9 mouse cellular contexts compared by ENCODE assay signal in genomic region chr9:108452911-108453310, GRCm38 (mm10). TPM values are rescaled to one million over a fixed set of nuclear protein-coding genes. Genes with fewer than 3 reads are reported as not detected.
DNase-seq lines count a peak whose midpoint lies in the region; ATAC-seq and TF ChIP-seq lines count a peak whose summit lies in the region.
"Had no signal": no experiment of that assay in that cellular context is flagged by ENCODE, and none has a peak within 500 bp of the region (broad histone marks: within the 10 kb centered on the region; RNA-seq: fewer than 3 reads in every experiment).

No protein-coding gene starts in this region.

- POLR2A ChIA-PET in Patski (lab: Charles Lee), result no interaction called here

- H3K36me3 ChIP-seq in heart, embryonic 11.5 days (ENCODE audit: control insufficient read depth, insufficient read depth, low read length), result peaks cover under 1% of the 10 kb centered on the region; the same call in 1 of the 2 replicates
- peaks cover 11% of the 10 kb centered on the region for H3K36me3 ChIP-seq in hindbrain, embryonic 14.5 days (replicated peaks; ENCODE audit: control insufficient read depth, insufficient read depth)
- H3K36me3 ChIP-seq in midbrain, embryonic 11.5 days (ENCODE audit: control insufficient read depth, insufficient read depth, low read length), result no peaks in the 10 kb centered on the region

- peak overlapping the region; percentile 60 for H3K4me3 ChIP-seq in heart, embryonic 11.5 days (ENCODE audit: low read depth, low read length)
- H3K4me3 ChIP-seq in hindbrain, embryonic 14.5 days (replicated peaks; ENCODE audit: low read length), result peak overlapping the region; percentile 48
- H3K4me3 ChIP-seq in midbrain, embryonic 11.5 days (ENCODE audit: low read depth, low read length), result peak overlapping the region; percentile 57; the same call in 1 of the 2 replicates

- no peaks in the 10 kb centered on the region for H3K9me3 ChIP-seq in heart, embryonic 11.5 days (replicated peaks; ENCODE audit: control insufficient read depth, low read length)
- H3K9me3 ChIP-seq in hindbrain, embryonic 14.5 days (ENCODE audit: control insufficient read depth, low read length), result no peaks in the 10 kb centered on the region
- H3K9me3 ChIP-seq in midbrain, embryonic 11.5 days (ENCODE audit: control insufficient read depth, low read length), result no peaks in the 10 kb centered on the region

- H3K27ac ChIP-seq in heart, embryonic 11.5 days (ENCODE audit: low read depth, low read length), result peak overlapping the region; percentile 95
- H3K27ac ChIP-seq in hindbrain, embryonic 14.5 days, result peak overlapping the region; percentile 76
- no peak overlapping the region; the same call in 1 of the 2 replicates for H3K27ac ChIP-seq in midbrain, embryonic 11.5 days (ENCODE audit: low read depth, low read length)

- H3K4me2 ChIP-seq in heart, embryonic 11.5 days, result peak overlapping the region; percentile 89
- H3K4me2 ChIP-seq in hindbrain, embryonic 14.5 days (replicated peaks), result peak overlapping the region; percentile 60
- peak overlapping the region; percentile 94 for H3K4me2 ChIP-seq in midbrain, embryonic 11.5 days

- DNase-seq in heart, postnatal 4 days, result no peak
- no peak for DNase-seq in Patski (ENCODE audit: low read depth, low spot score)
- no peak for DNase-seq in hindbrain, embryonic 14.5 days (ENCODE audit: low spot score)
- no peak for DNase-seq in midbrain, embryonic 11.5 days (ENCODE audit: low spot score, missing footprints)
- no peak for DNase-seq in T-cell, adult 2 months (ENCODE audit: low spot score)
- DNase-seq in cerebellum, adult 8-10 months, result no peak
- no peak for DNase-seq in layer of hippocampus, postnatal 36 days

- CTCF ChIA-PET in Patski (lab: Charles Lee), result interaction anchor here (0.6 to 1.2 kb wide), 3 partner anchors 10 to 17 kb away, joined by 3 to 5 read pairs (median 5); no protein-coding TSS in a partner anchor

- peaks cover 42% of the 10 kb centered on the region for H3K4me1 ChIP-seq in heart, embryonic 11.5 days (ENCODE audit: control insufficient read depth, insufficient read depth, low read length)
- H3K4me1 ChIP-seq in hindbrain, embryonic 14.5 days (replicated peaks; ENCODE audit: control insufficient read depth, insufficient read depth, low read length), result peaks cover 43% of the 10 kb centered on the region
- peaks cover 37% of the 10 kb centered on the region for H3K4me1 ChIP-seq in midbrain, embryonic 11.5 days (ENCODE audit: control insufficient read depth, insufficient read depth, low read length)

- no peak for ATAC-seq in heart, embryonic 11.5 days (replicated peaks; ENCODE audit: insufficient number of reproducible peaks, low FRiP score, low TSS enrichment)
- ATAC-seq in Patski, result peak; percentile 21
- ATAC-seq in hindbrain, embryonic 14.5 days (ENCODE audit: low FRiP score), result no peak
- peak; percentile 2; the same call in 1 of the 2 replicates for ATAC-seq in midbrain, embryonic 11.5 days (ENCODE audit: low FRiP score)

- peak overlapping the region; percentile 78; the same call in 1 of the 2 replicates for H3K9ac ChIP-seq in heart, embryonic 11.5 days (ENCODE audit: low read depth, low read length)
- H3K9ac ChIP-seq in hindbrain, embryonic 14.5 days, result peak overlapping the region; percentile 74
- H3K9ac ChIP-seq in midbrain, embryonic 11.5 days (ENCODE audit: low read length), result peak overlapping the region; percentile 75

- no peak for TF ChIP-seq CTCF in Patski (IDR thresholded peaks at IDR 0.05)

- no peaks in the 10 kb centered on the region for H3K27me3 ChIP-seq in heart, embryonic 11.5 days (ENCODE audit: control insufficient read depth, insufficient read depth, low read length)
- H3K27me3 ChIP-seq in Patski, result no peaks in the 10 kb centered on the region
- H3K27me3 ChIP-seq in hindbrain, embryonic 14.5 days (ENCODE audit: control insufficient read depth, insufficient read depth, low read length), result no peaks in the 10 kb centered on the region
- H3K27me3 ChIP-seq in midbrain, embryonic 11.5 days (ENCODE audit: control insufficient read depth, insufficient read depth, low read length), result no peaks in the 10 kb centered on the region

- in situ Hi-C loops in Patski (cut with MboI; ENCODE audit: low pct_unique_long_range_greater_than_20kb), result no loop called here

- 44% methylated on average over 6 of the region's 6 CpGs for WGBS in heart, embryonic 11.5 days (ENCODE audit: insufficient replicate concordance)
- 47% methylated on average over 6 of the region's 6 CpGs for WGBS in hindbrain, embryonic 14.5 days
- WGBS in midbrain, embryonic 11.5 days, result 56% methylated on average over 6 of the region's 6 CpGs

RNA-seq across cellular contexts. Expression of gene Ccdc71, which starts 7.4 kb away (rescaled TPM):
- polyA plus RNA-seq in heart, embryonic 11.5 days (2014; fragmentation: Nextera tagmentation; extraction: Ambion mirVana), result 34.6 and 46.9 TPM in 2 replicates
- total RNA-seq in heart, postnatal 4 days (2021), result 10 to 100 TPM; 27.0 to 28.4 TPM
- 33.0 TPM for polyA plus RNA-seq in Patski (2021)
- 44.9 and 51.4 TPM in 2 replicates for polyA plus RNA-seq in hindbrain, embryonic 14.5 days (2014; fragmentation: Nextera tagmentation; extraction: Ambion mirVana)
- polyA plus RNA-seq in midbrain, embryonic 11.5 days (2014; fragmentation: Nextera tagmentation; extraction: Ambion mirVana), result 48.1 and 48.6 TPM in 2 replicates
- total RNA-seq in layer of hippocampus, postnatal 36 days (2021), result 10 to 100 TPM; 32.0 to 37.2 TPM

RNA-seq across cellular contexts. Expression of gene Klhdc8b, which starts 8.5 kb away (rescaled TPM):
- polyA plus RNA-seq in heart, embryonic 11.5 days (2014; fragmentation: Nextera tagmentation; extraction: Ambion mirVana), result 58.1 and 71.8 TPM in 2 replicates
- 10 to 100 TPM; 43.9 to 45.6 TPM for total RNA-seq in heart, postnatal 4 days (2021)
- 20.8 TPM for polyA plus RNA-seq in Patski (2021)
- 52.8 and 57.2 TPM in 2 replicates for polyA plus RNA-seq in hindbrain, embryonic 14.5 days (2014; fragmentation: Nextera tagmentation; extraction: Ambion mirVana)
- 34.4 and 36.2 TPM in 2 replicates for polyA plus RNA-seq in midbrain, embryonic 11.5 days (2014; fragmentation: Nextera tagmentation; extraction: Ambion mirVana)
- 10 to 100 TPM; 16.6 to 18.1 TPM for total RNA-seq in layer of hippocampus, postnatal 36 days (2021)

RNA-seq across cellular contexts. Expression of gene BC048562, which starts 16.6 kb away (rescaled TPM):
- polyA plus RNA-seq in heart, embryonic 11.5 days (2014; fragmentation: Nextera tagmentation; extraction: Ambion mirVana), result not detected in 2 replicates
- total RNA-seq in heart, postnatal 4 days (2021), result not detected
- not detected for polyA plus RNA-seq in Patski (2021)
- polyA plus RNA-seq in hindbrain, embryonic 14.5 days (2014; fragmentation: Nextera tagmentation; extraction: Ambion mirVana), result not detected in 2 replicates
- not detected in 2 replicates for polyA plus RNA-seq in midbrain, embryonic 11.5 days (2014; fragmentation: Nextera tagmentation; extraction: Ambion mirVana)
- not detected for total RNA-seq in layer of hippocampus, postnatal 36 days (2021)
- polyA plus RNA-seq: spleen, adult 2 months had no signal

RNA-seq across cellular contexts. Expression of gene Ccdc36, which starts 24.6 kb away (rescaled TPM):
- 1.1 and 1.4 TPM in 2 replicates for polyA plus RNA-seq in heart, embryonic 11.5 days (2014; fragmentation: Nextera tagmentation; extraction: Ambion mirVana)
- under 1 TPM; 0.10 to 0.11 TPM for total RNA-seq in heart, postnatal 4 days (2021)
- not detected for polyA plus RNA-seq in Patski (2021)
- 1.6 TPM in 2 replicates for polyA plus RNA-seq in hindbrain, embryonic 14.5 days (2014; fragmentation: Nextera tagmentation; extraction: Ambion mirVana)
- polyA plus RNA-seq in midbrain, embryonic 11.5 days (2014; fragmentation: Nextera tagmentation; extraction: Ambion mirVana), result 0.89 and 1.6 TPM in 2 replicates
- under 1 TPM in 1 of 2 experiments, not detected in 1; 0.18 TPM for total RNA-seq in layer of hippocampus, postnatal 36 days (2021)
- polyA plus RNA-seq: spleen, adult 2 months had no signal

RNA-seq across cellular contexts. Expression of gene Lamb2, which starts 26.6 kb away (rescaled TPM):
- 22.7 and 30.4 TPM in 2 replicates for polyA plus RNA-seq in heart, embryonic 11.5 days (2014; fragmentation: Nextera tagmentation; extraction: Ambion mirVana)
- total RNA-seq in heart, postnatal 4 days (2021), result 100 to 1,000 TPM; 217 to 229 TPM
- 131 TPM for polyA plus RNA-seq in Patski (2021)
- polyA plus RNA-seq in hindbrain, embryonic 14.5 days (2014; fragmentation: Nextera tagmentation; extraction: Ambion mirVana), result 18.9 and 19.4 TPM in 2 replicates
- polyA plus RNA-seq in midbrain, embryonic 11.5 days (2014; fragmentation: Nextera tagmentation; extraction: Ambion mirVana), result 20.1 and 21.4 TPM in 2 replicates
- total RNA-seq in layer of hippocampus, postnatal 36 days (2021), result 10 to 100 TPM; 25.1 to 34.4 TPM

Comparison
In these comparisons a context has a peak if more than half of its experiments do, and no peak if none do; other contexts are left out.
1. ATAC-seq: peak in Patski (single experiment) and midbrain, embryonic 11.5 days (single experiment); none in heart, embryonic 11.5 days (single experiment) and hindbrain, embryonic 14.5 days (single experiment).
2. Peak in every context shown above with its lines, with median percentiles within 50 percentile points of each other: H3K4me2 ChIP-seq, H3K4me3 ChIP-seq and H3K9ac ChIP-seq.